Mouse (Mus musculus) adrenal gland (tissue): Measurements from ENCODE around the gene Tlr13.
"Not testable (repeated sequence)": the region's sequence is repeated elsewhere in the genome, so short reads cannot be mapped to it uniquely, and the experiment has no call there.

Experiments used
- intact Hi-C: fragments of 180-260 bp; cut with DNase I; formaldehyde crosslinking; loops from one replicate; pipeline ENCODE4 v1.15.1; 2025

The Tlr13 gene

DNA sequence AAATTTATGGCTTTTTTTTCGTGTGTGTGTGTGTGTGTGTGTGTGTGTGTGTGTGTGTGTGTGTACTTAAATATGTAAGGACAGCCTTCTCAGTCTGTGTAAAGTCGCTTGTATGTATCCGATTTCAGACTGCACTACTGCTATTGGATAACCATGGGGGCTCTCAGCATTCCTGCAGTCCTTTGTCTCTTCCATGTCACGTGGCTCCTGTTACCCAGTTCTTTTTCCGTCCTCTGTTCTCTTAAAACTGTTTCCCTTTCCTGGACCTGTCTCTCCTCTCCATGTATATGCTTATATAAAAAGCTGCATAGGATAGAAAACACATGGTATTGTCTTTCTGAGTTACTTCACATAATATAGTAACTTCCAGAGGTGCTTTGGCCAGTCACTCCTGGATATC is 42.7 kb downstream of the Tlr13 start:
- intact Hi-C loops: no loop called here

- intact Hi-C loops: no loop called here
These were observed 44.0 kb downstream of the Tlr13 start, which contains the start of gene Pgk1 for GRCm38 (mm10) chrX:106186713-106187649. Pgk1 (plus strand) TSS chrX:106187100.

- intact Hi-C loops: no loop called here
These were observed 44.7 kb downstream of the Tlr13 start for GRCm38 (mm10) chrX:106187737-106188136.

- intact Hi-C loops: no loop called here
These were observed 46.4 kb downstream of the Tlr13 start for GRCm38 (mm10) chrX:106189356-106189755.

DNA sequence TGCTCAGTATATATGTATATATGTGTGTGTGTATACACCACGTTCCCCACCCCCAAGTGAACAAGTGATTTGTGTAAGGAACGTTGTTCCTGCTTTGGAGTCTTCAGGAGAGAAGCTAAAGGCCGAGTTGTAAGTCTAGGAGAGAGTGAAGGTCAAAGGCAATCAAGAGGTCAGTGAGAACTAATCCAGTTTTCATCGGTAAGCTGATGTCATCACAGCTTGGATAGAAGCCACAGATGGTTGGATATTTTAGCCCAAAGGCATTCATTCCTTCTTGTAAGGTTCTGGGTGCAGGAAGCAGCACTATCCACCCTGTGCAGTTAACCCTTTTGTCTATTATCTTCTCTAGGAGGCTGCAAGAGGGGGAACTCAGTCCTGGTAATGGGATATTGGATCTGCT is 47.1 kb downstream of the Tlr13 start:
- intact Hi-C loops: no loop called here

- intact Hi-C loops: not testable (repeated sequence)
These were observed 51.4 kb downstream of the Tlr13 start for GRCm38 (mm10) chrX:106194361-106194760.

- intact Hi-C loops: no loop called here
These were observed 54.3 kb downstream of the Tlr13 start for GRCm38 (mm10) chrX:106197308-106197707.

- intact Hi-C loops: no loop called here
These were observed 55.9 kb downstream of the Tlr13 start for GRCm38 (mm10) chrX:106198904-106199303.

- intact Hi-C loops: no loop called here
These were observed 66.1 kb downstream of the Tlr13 start for GRCm38 (mm10) chrX:106209100-106209499.
